Mouse (Mus musculus) neural tube, embryonic 13.5 days (tissue): Measurements from ENCODE around the gene Glra1. TPM values are rescaled to one million over a fixed set of nuclear protein-coding genes. Genes with fewer than 3 reads are reported as not detected.

Experiments used
- ATAC-seq: fragments of 200-750 bp; cut with Nextera tagmentation; 2 replicates; pipeline ENCODE4 v1.8.0; 2017; ENCODE audit warnings: low read depth, mild to moderate bottlenecking, moderate TSS enrichment, moderate library complexity
- H3K27ac ChIP-seq: fragments of 300-500 bp; sonication (generic); replicated peaks from 2 replicates; pipeline ENCODE4 v1.5.1; 2015; ENCODE audit warnings: moderate library complexity, mild to moderate bottlenecking, inconsistent platforms
- H3K27me3 ChIP-seq: fragments of 300-500 bp; sonication (generic); 2 replicates; pipeline ENCODE4 v1.6.1; 2015; ENCODE audit warnings: mild to moderate bottlenecking, inconsistent platforms
- H3K36me3 ChIP-seq: fragments of 300-500 bp; sonication (generic); 2 replicates; pipeline ENCODE4 v1.6.1; 2015; ENCODE audit warnings: mild to moderate bottlenecking, inconsistent platforms
- H3K4me1 ChIP-seq: fragments of 300-500 bp; sonication (generic); replicated peaks from 2 replicates; pipeline ENCODE4 v1.6.1; 2015; ENCODE audit warnings: inconsistent platforms
- H3K4me2 ChIP-seq: fragments of 300-500 bp; sonication (generic); 2 replicates; pipeline ENCODE4 v1.6.1; 2015; ENCODE audit warnings: inconsistent platforms, mild to moderate bottlenecking, moderate library complexity
- H3K4me3 ChIP-seq: fragments of 300-500 bp; sonication (generic); 2 replicates; pipeline ENCODE4 v1.5.1; 2015; ENCODE audit warnings: mild to moderate bottlenecking, inconsistent platforms
- H3K9ac ChIP-seq: fragments of 300-500 bp; sonication (generic); 2 replicates; pipeline ENCODE4 v1.6.1; 2015; ENCODE audit warnings: moderate library complexity, mild to moderate bottlenecking, inconsistent platforms
- H3K9me3 ChIP-seq: fragments of 300-500 bp; sonication (generic); 2 replicates; pipeline ENCODE4 v1.6.1; 2016; ENCODE audit warnings: inconsistent platforms
- WGBS: fragments of 180-500 bp; shearing (Covaris S2); methylation state at CpG from one replicate; pipeline ENCODE4 v1.1.7; 2015; 5-methylcytosine and 5-hydroxymethylcytosine counted together
- microRNA-seq: library from miRNA; unstranded; fragments of <30 nt; microRNA quantifications from one replicate; pipeline ENCODE4, GENCODE M21; 2016
- polyA plus RNA-seq: library from polyadenylated mRNA; unstranded; fragments of >200 nt; fragmentation: Nextera tagmentation; extraction: Ambion mirVana; gene quantifications from 2 replicates; pipeline ENCODE4 v1.2.1, GENCODE M21; 2015

Gene Glra1
- polyA plus RNA-seq, 1 experiment from 2014 or later, result 3.1 TPM

GRCm38 (mm10) chr11:55468012-55468411 lies 140.0 kb downstream of the Glra1 start:
- peak overlapping the region; percentile 92 for H3K27ac ChIP-seq
- peak overlapping the region; percentile 79 for H3K4me2 ChIP-seq
- peaks cover 5% of the 10 kb centered on the region; the same call in 1 of the 2 replicates for H3K36me3 ChIP-seq
- peaks cover 25% of the 10 kb centered on the region for H3K4me1 ChIP-seq
- no peaks in the 10 kb centered on the region for H3K9me3 ChIP-seq
- WGBS, result 79% methylated on average over 10 of the region's 10 CpGs
- H3K4me3 ChIP-seq, result peak overlapping the region; percentile 49
- no peak for ATAC-seq
- H3K9ac ChIP-seq, result peak overlapping the region; percentile 78
- H3K27me3 ChIP-seq, result no peaks in the 10 kb centered on the region

GRCm38 (mm10) chr11:55465177-55465576 lies 142.8 kb downstream of the Glra1 start:
- Histone ChIP-seq H3K9ac (no peak overlapping the region), H3K4me2 (no peak overlapping the region), H3K27ac (no peak overlapping the region), H3K36me3 (no peaks in the 10 kb centered on the region), H3K27me3 (no peaks in the 10 kb centered on the region), H3K4me3 (no peak overlapping the region), H3K9me3 (no peaks in the 10 kb centered on the region), H3K4me1 (peaks cover 20% of the 10 kb centered on the region)
- no peak for ATAC-seq
- 89% methylated on average over 3 of the region's 3 CpGs for WGBS

- no peaks in the 10 kb centered on the region for H3K27me3 ChIP-seq
- ATAC-seq, result no peak
- H3K4me1 ChIP-seq, result peaks cover 24% of the 10 kb centered on the region
- H3K4me3 ChIP-seq, result no peak overlapping the region
- H3K9me3 ChIP-seq, result no peaks in the 10 kb centered on the region
- no peaks in the 10 kb centered on the region for H3K36me3 ChIP-seq
- H3K27ac ChIP-seq, result no peak overlapping the region
- H3K4me2 ChIP-seq, result no peak overlapping the region
- H3K9ac ChIP-seq, result no peak overlapping the region
- 86% methylated on average over 10 of the region's 10 CpGs for WGBS
Measured at GRCm38 (mm10) chr11:55464707-55465106, 143.3 kb downstream of the Glra1 start.

Small RNA genes lying within 50 kb of the gene (microRNA-seq; reads per million reads assigned to microRNA genes)
- not detected for gene Mir7652

Other genes starting within 250 kb of the Glra1 start
- gene Sparc, start 185.0 kb downstream of the Glra1 start, polyA plus RNA-seq, result 730 and 747 TPM in 2 replicates
- gene Atox1, start 147.0 kb downstream of the Glra1 start, polyA plus RNA-seq, result 281 and 343 TPM in 2 replicates
- gene G3bp1, start 138.5 kb downstream of the Glra1 start, polyA plus RNA-seq, result 111 and 119 TPM in 2 replicates